Mouse (Mus musculus) cerebellum, adult 9-10 months (tissue): ENCODE data around the gene Gpx2.

Experiments used
- DNase-seq: peaks from one replicate; pipeline ENCODE4 v3.0.0; 2022

Gpx2 gene

GRCm38 (mm10) chr12:76795350-76795749 lies at the start of gene Gpx2:
TSS of gene Gpx2 (minus strand) at chr12:76795554.
- DNase-seq: no peak

GRCm38 (mm10) chr12:76844346-76845061 lies 49.1 kb upstream of the Gpx2 start:
- DNase-seq: no peak

GRCm38 (mm10) chr12:76840081-76840480 lies 44.7 kb upstream of the Gpx2 start:
- DNase-seq: no peak

- no peak for DNase-seq
Measured at GRCm38 (mm10) chr12:76839298-76839697, 43.9 kb upstream of the Gpx2 start.

- peak; percentile 76 for DNase-seq
Measured at GRCm38 (mm10) chr12:76837844-76838650, 42.7 kb upstream of the Gpx2 start.

- peak; percentile 99 for DNase-seq
Measured at GRCm38 (mm10) chr12:76837101-76837843, 41.9 kb upstream of the Gpx2 start.

GRCm38 (mm10) chr12:76832704-76833103 lies 37.4 kb upstream of the Gpx2 start:
- peak; percentile 73 for DNase-seq

GRCm38 (mm10) chr12:76825283-76825682 lies 29.9 kb upstream of the Gpx2 start:
- no peak for DNase-seq

GRCm38 (mm10) chr12:76822651-76823041 lies 27.3 kb upstream of the Gpx2 start, which contains the start of gene Rab15:
TSS of gene Rab15 (minus strand) at chr12:76822908.
- DNase-seq: peak; percentile 71

GRCm38 (mm10) chr12:76822002-76822650 lies 26.8 kb upstream of the Gpx2 start:
- peak; percentile 72 for DNase-seq

GRCm38 (mm10) chr12:76820615-76821014 lies 25.3 kb upstream of the Gpx2 start:
- DNase-seq: peak; percentile 68

- DNase-seq: peak; percentile 45
Measured at GRCm38 (mm10) chr12:76819816-76820215, 24.5 kb upstream of the Gpx2 start.

- DNase-seq: peak; percentile 43
Measured at GRCm38 (mm10) chr12:76818908-76819307, 23.6 kb upstream of the Gpx2 start.

GRCm38 (mm10) chr12:76818120-76818519 lies 22.8 kb upstream of the Gpx2 start:
- no peak for DNase-seq

- DNase-seq: peak; percentile 69
Measured at GRCm38 (mm10) chr12:76817176-76817575, 21.8 kb upstream of the Gpx2 start.

- DNase-seq: no peak
Measured at GRCm38 (mm10) chr12:76816720-76817119, 21.4 kb upstream of the Gpx2 start.

GRCm38 (mm10) chr12:76814120-76814519 lies 18.8 kb upstream of the Gpx2 start:
- peak; percentile 73 for DNase-seq

GRCm38 (mm10) chr12:76813543-76813942 lies 18.2 kb upstream of the Gpx2 start:
- no peak for DNase-seq

GRCm38 (mm10) chr12:76811006-76811405 lies 15.7 kb upstream of the Gpx2 start:
- peak; percentile 83 for DNase-seq

- no peak for DNase-seq
Measured at GRCm38 (mm10) chr12:76810491-76810890, 15.1 kb upstream of the Gpx2 start.

GRCm38 (mm10) chr12:76807796-76808195 lies 12.4 kb upstream of the Gpx2 start:
- no peak for DNase-seq

GRCm38 (mm10) chr12:76805056-76805811 lies 9.9 kb upstream of the Gpx2 start:
- DNase-seq: peak; percentile 99
